Mouse (Mus musculus): ENCODE measurements around the gene Clk2. TPM values are rescaled to one million over a fixed set of nuclear protein-coding genes. Genes with fewer than 3 reads are reported as not detected.
A peak's percentile ranks its signal among the peaks of the same experiment; 100 is the strongest.

The Clk2 gene
- polyA plus RNA-seq, 1 experiment from 2014 or later = 25.3 TPM

GRCm38 (mm10) chr3:89225918-89226317, 61.3 kb downstream of the Clk2 start:
- H3K36me3 ChIP-seq (ENCODE audit: control insufficient read depth, insufficient read depth, low read length) = no peaks in the 10 kb centered on the region
- DNase-seq (ENCODE audit: low spot score) (no peak), ATAC-seq (replicated peaks; ENCODE audit: low FRiP score, low TSS enrichment, low read depth) (no peak)
- no peak overlapping the region for H3K4me3 ChIP-seq (ENCODE audit: low read depth, low read length)
- H3K9me3 ChIP-seq (ENCODE audit: control insufficient read depth, low read length) = no peaks in the 10 kb centered on the region
- H3K27ac ChIP-seq (ENCODE audit: low read depth) = no peak overlapping the region
- peak overlapping the region; percentile 52; the same call in 1 of the 2 replicates for H3K4me2 ChIP-seq (ENCODE audit: low read length)
- WGBS = 51% methylated on average over 4 of the region's 4 CpGs
- H3K9ac ChIP-seq (ENCODE audit: low read length) = 0 out of 2 replicates have a peak overlapping the region, but pooled peaks have one; percentile 42
- 0 out of 2 replicates have a peak, but pooled peaks cover 4% of the 10 kb centered on the region for H3K27me3 ChIP-seq (replicated peaks; ENCODE audit: control insufficient read depth, insufficient read depth, low read length)
- H3K4me1 ChIP-seq (replicated peaks; ENCODE audit: control insufficient read depth, insufficient read depth, low read length) = peaks cover 25% of the 10 kb centered on the region

GRCm38 (mm10) chr3:89226361-89226760, 61.8 kb downstream of the Clk2 start:
- no peak for ATAC-seq (replicated peaks; ENCODE audit: low FRiP score, low TSS enrichment, low read depth)
- H3K4me2 ChIP-seq (ENCODE audit: low read length) = peak overlapping the region; percentile 52
- peak overlapping the region; percentile 42; the same call in 1 of the 2 replicates for H3K9ac ChIP-seq (ENCODE audit: low read length)
- peaks cover 25% of the 10 kb centered on the region for H3K4me1 ChIP-seq (replicated peaks; ENCODE audit: control insufficient read depth, insufficient read depth, low read length)
- H3K9me3 ChIP-seq (ENCODE audit: control insufficient read depth, low read length) = no peaks in the 10 kb centered on the region
- no peak for DNase-seq (ENCODE audit: low spot score)
- WGBS = 35% methylated on average over 11 of the region's 11 CpGs
- no peak overlapping the region for H3K4me3 ChIP-seq (ENCODE audit: low read depth, low read length)
- no peak overlapping the region for H3K27ac ChIP-seq (ENCODE audit: low read depth)
- H3K36me3 ChIP-seq (ENCODE audit: control insufficient read depth, insufficient read depth, low read length) = no peaks in the 10 kb centered on the region
- 0 out of 2 replicates have a peak, but pooled peaks cover 4% of the 10 kb centered on the region for H3K27me3 ChIP-seq (replicated peaks; ENCODE audit: control insufficient read depth, insufficient read depth, low read length)

Other genes with a start within 250 kb of the Clk2 start
- 21.5 and 23.1 TPM in 2 replicates for gene Ash1l, start 214.2 kb upstream of the Clk2 start, polyA plus RNA-seq (2014; fragmentation: Nextera tagmentation; extraction: Ambion mirVana)
- 150 and 155 TPM in 2 replicates for gene Dap3, start 213.6 kb upstream of the Clk2 start, polyA plus RNA-seq (2014; fragmentation: Nextera tagmentation; extraction: Ambion mirVana)
- 18.7 and 22.2 TPM in 2 replicates for gene Rusc1, start 71.5 kb upstream of the Clk2 start, polyA plus RNA-seq (2014; fragmentation: Nextera tagmentation; extraction: Ambion mirVana)
- gene Gm43738, start 63.7 kb upstream of the Clk2 start, polyA plus RNA-seq (2014; fragmentation: Nextera tagmentation; extraction: Ambion mirVana) = 0.20 TPM in 1 of 2 replicates, not detected in the other
- 352 and 412 TPM in 2 replicates for gene Fdps, start 62.8 kb upstream of the Clk2 start, polyA plus RNA-seq (2014; fragmentation: Nextera tagmentation; extraction: Ambion mirVana)
- 13.3 and 15.8 TPM in 2 replicates for gene Pklr, start 28.7 kb upstream of the Clk2 start, polyA plus RNA-seq (2014; fragmentation: Nextera tagmentation; extraction: Ambion mirVana)
- 1.8 and 2.5 TPM in 2 replicates for gene Hcn3, start 4.6 kb upstream of the Clk2 start, polyA plus RNA-seq (2014; fragmentation: Nextera tagmentation; extraction: Ambion mirVana)
- 98.1 and 101 TPM in 2 replicates for gene Scamp3, start 12.7 kb downstream of the Clk2 start, polyA plus RNA-seq (2014; fragmentation: Nextera tagmentation; extraction: Ambion mirVana)
- 27.6 and 29.3 TPM in 2 replicates for gene Fam189b, start 18.3 kb downstream of the Clk2 start, polyA plus RNA-seq (2014; fragmentation: Nextera tagmentation; extraction: Ambion mirVana)
- 39.2 and 41.0 TPM in 2 replicates for gene Gba, start 38.1 kb downstream of the Clk2 start, polyA plus RNA-seq (2014; fragmentation: Nextera tagmentation; extraction: Ambion mirVana)
- gene Thbs3, start 50.4 kb downstream of the Clk2 start, polyA plus RNA-seq (2014; fragmentation: Nextera tagmentation; extraction: Ambion mirVana) = 19.2 and 19.4 TPM in 2 replicates
- gene Mtx1, start 62.3 kb downstream of the Clk2 start, polyA plus RNA-seq (2014; fragmentation: Nextera tagmentation; extraction: Ambion mirVana) = 214 and 216 TPM in 2 replicates
- 4.2 and 10.3 TPM in 2 replicates for gene Muc1, start 64.3 kb downstream of the Clk2 start, polyA plus RNA-seq (2014; fragmentation: Nextera tagmentation; extraction: Ambion mirVana)
- gene Krtcap2, start 81.2 kb downstream of the Clk2 start, polyA plus RNA-seq (2014; fragmentation: Nextera tagmentation; extraction: Ambion mirVana) = 331 and 346 TPM in 2 replicates
- 3.3 and 3.5 TPM in 2 replicates for gene Trim46, start 81.5 kb downstream of the Clk2 start, polyA plus RNA-seq (2014; fragmentation: Nextera tagmentation; extraction: Ambion mirVana)
- 143 and 188 TPM in 2 replicates for gene Dpm3, start 94.6 kb downstream of the Clk2 start, polyA plus RNA-seq (2014; fragmentation: Nextera tagmentation; extraction: Ambion mirVana)
- gene Slc50a1, start 105.8 kb downstream of the Clk2 start, polyA plus RNA-seq (2014; fragmentation: Nextera tagmentation; extraction: Ambion mirVana) = 64.7 and 66.5 TPM in 2 replicates
- gene Efna1, start 116.3 kb downstream of the Clk2 start, polyA plus RNA-seq (2014; fragmentation: Nextera tagmentation; extraction: Ambion mirVana) = 46.2 and 46.6 TPM in 2 replicates
- gene Efna3, start 158.2 kb downstream of the Clk2 start, polyA plus RNA-seq (2014; fragmentation: Nextera tagmentation; extraction: Ambion mirVana) = 13.2 and 15.3 TPM in 2 replicates
- 20.6 and 22.2 TPM in 2 replicates for gene Efna4, start 173.2 kb downstream of the Clk2 start, polyA plus RNA-seq (2014; fragmentation: Nextera tagmentation; extraction: Ambion mirVana)
- 30.4 and 31.0 TPM in 2 replicates for gene Adam15, start 185.2 kb downstream of the Clk2 start, polyA plus RNA-seq (2014; fragmentation: Nextera tagmentation; extraction: Ambion mirVana)
- gene Dcst2, start 197.2 kb downstream of the Clk2 start, polyA plus RNA-seq (2014; fragmentation: Nextera tagmentation; extraction: Ambion mirVana) = 0.35 and 0.40 TPM in 2 replicates
- 0.15 and 0.34 TPM in 2 replicates for gene Dcst1, start 200.5 kb downstream of the Clk2 start, polyA plus RNA-seq (2014; fragmentation: Nextera tagmentation; extraction: Ambion mirVana)
- 4.7 and 5.3 TPM in 2 replicates for gene Zbtb7b, start 230.0 kb downstream of the Clk2 start, polyA plus RNA-seq (2014; fragmentation: Nextera tagmentation; extraction: Ambion mirVana)
- not detected in 2 replicates for gene Lenep, start 238.0 kb downstream of the Clk2 start, polyA plus RNA-seq (2014; fragmentation: Nextera tagmentation; extraction: Ambion mirVana)
- gene Flad1, start 247.1 kb downstream of the Clk2 start, polyA plus RNA-seq (2014; fragmentation: Nextera tagmentation; extraction: Ambion mirVana) = 28.3 and 28.7 TPM in 2 replicates

Data from intestine, embryonic 14.5 days (tissue).